Mouse (Mus musculus) kidney, postnatal 14 days (tissue): Measurements from ENCODE around the gene Numbl.
A peak's percentile ranks its signal among the peaks of the same experiment; 100 is the strongest.

Experiments
- DNase-seq: peaks from one replicate; pipeline ENCODE4 v3.0.0; 2022; ENCODE audit warnings: mixed read lengths

The Numbl gene

GRCm38 (mm10) chr7:27326101-27326880 is 68.1 kb downstream of the Numbl start:
- DNase-seq, result peak; percentile 67

GRCm38 (mm10) chr7:27327500-27327899 is 69.3 kb downstream of the Numbl start:
- no peak for DNase-seq

- DNase-seq, result no peak
Measured at GRCm38 (mm10) chr7:27328161-27328560, 69.9 kb downstream of the Numbl start.

- DNase-seq, result peak; percentile 55
Measured at GRCm38 (mm10) chr7:27328648-27329047, 70.4 kb downstream of the Numbl start.

GRCm38 (mm10) chr7:27329326-27329947 is 71.2 kb downstream of the Numbl start:
- peak; percentile 91 for DNase-seq

GRCm38 (mm10) chr7:27329981-27330380 is 71.7 kb downstream of the Numbl start:
- DNase-seq, result no peak

- peak; percentile 98 for DNase-seq
Measured at GRCm38 (mm10) chr7:27330709-27331540, 72.7 kb downstream of the Numbl start.

GRCm38 (mm10) chr7:27331541-27331851 is 73.3 kb downstream of the Numbl start:
- peak; percentile 58 for DNase-seq
